Mouse (Mus musculus): Measurements from ENCODE around the gene Clstn2.

- TF ChIP-seq POLR2A (IDR thresholded peaks at IDR 0.05; ENCODE audit: borderline replicate concordance, insufficient read depth, low read length): no peak
- no peak for TF ChIP-seq CTCF (IDR thresholded peaks at IDR 0.05; ENCODE audit: borderline replicate concordance, insufficient read depth, low read depth, low read length)
Observed at GRCm38 (mm10) chr9:97563121-97563520, 469.9 kb downstream of the Clstn2 start.

Measured in cerebellum, adult 2 months (tissue).